Mouse (Mus musculus): ENCODE results near the gene Wfdc15b. TPM values are rescaled to one million over a fixed set of nuclear protein-coding genes. Genes with fewer than 3 reads are reported as not detected.
A peak's percentile ranks its signal among the peaks of the same experiment; 100 is the strongest.
"Not testable (repeated sequence)": the region's sequence is repeated elsewhere in the genome, so short reads cannot be mapped to it uniquely, and the experiment has no call there.

Gene Wfdc15b
- polyA plus RNA-seq, 1 experiment = 557 TPM

- Histone ChIP-seq H3K27ac (ENCODE audit: insufficient read depth, low read depth, low read length) (no peak overlapping the region), H3K4me1 (ENCODE audit: control insufficient read depth, insufficient read depth, low read length) (no peaks in the 10 kb centered on the region; the same call in 1 of the 2 replicates), H3K4me3 (ENCODE audit: insufficient read depth, low read depth, low read length) (no peak overlapping the region), H3K27me3 (replicated peaks; ENCODE audit: control insufficient read depth, insufficient read depth, low read length) (no peaks in the 10 kb centered on the region; the same call in 1 of the 2 replicates), H3K36me3 (ENCODE audit: control insufficient read depth, insufficient read depth, low read length) (no peaks in the 10 kb centered on the region)
- DNase-seq = no peak
- WGBS = 87% methylated on average over 4 of the region's 4 CpGs
- TF ChIP-seq POLR2A (IDR thresholded peaks at IDR 0.05; ENCODE audit: low read depth, low read length) = no peak
- no peak for TF ChIP-seq CTCF (conservative IDR thresholded peaks at IDR 0.05; ENCODE audit: insufficient read depth, insufficient read length, low read depth, low read length)
Measured at GRCm38 (mm10) chr2:164210892-164211291, 10.6 kb downstream of the Wfdc15b start.

- H3K27me3 ChIP-seq (replicated peaks; ENCODE audit: control insufficient read depth, insufficient read depth, low read length) = no peaks in the 10 kb centered on the region; the same call in 1 of the 2 replicates
- WGBS = 44% methylated on average over 4 of the region's 4 CpGs
- DNase-seq = no peak
Measured at GRCm38 (mm10) chr2:164206676-164207075, 14.8 kb downstream of the Wfdc15b start.

GRCm38 (mm10) chr2:164206011-164206410 lies 15.4 kb downstream of the Wfdc15b start:
- H3K4me1 ChIP-seq (ENCODE audit: control insufficient read depth, insufficient read depth, low read length); H3K36me3 ChIP-seq (ENCODE audit: control insufficient read depth, insufficient read depth, low read length); H3K27me3 ChIP-seq (replicated peaks; ENCODE audit: control insufficient read depth, insufficient read depth, low read length); H3K4me3 ChIP-seq (ENCODE audit: insufficient read depth, low read depth, low read length): not testable (repeated sequence)
- peak overlapping the region; percentile 47; the same call in 1 of the 2 replicates for H3K27ac ChIP-seq (ENCODE audit: insufficient read depth, low read depth, low read length)
- 71% methylated on average over 10 of the region's 10 CpGs for WGBS
- peak; percentile 76 for DNase-seq

More at GRCm38 (mm10) chr2:164206676-164207075, 14.8 kb downstream of the Wfdc15b start:
- Histone ChIP-seq H3K4me1 (ENCODE audit: control insufficient read depth, insufficient read depth, low read length) (no peaks in the 10 kb centered on the region), H3K4me3 (ENCODE audit: insufficient read depth, low read depth, low read length) (no peak overlapping the region), H3K36me3 (ENCODE audit: control insufficient read depth, insufficient read depth, low read length) (no peaks in the 10 kb centered on the region), H3K27ac (ENCODE audit: insufficient read depth, low read depth, low read length) (peak overlapping the region; percentile 81)
- no peak for TF ChIP-seq POLR2A (IDR thresholded peaks at IDR 0.05; ENCODE audit: low read depth, low read length)
- TF ChIP-seq CTCF (conservative IDR thresholded peaks at IDR 0.05; ENCODE audit: insufficient read depth, insufficient read length, low read depth, low read length) = no peak

GRCm38 (mm10) chr2:164199626-164200327 lies 21.7 kb downstream of the Wfdc15b start, which contains the start of gene Wfdc15a:
Gene Wfdc15a (minus strand): TSS chr2:164200130.
- H3K4me3 ChIP-seq (ENCODE audit: insufficient read depth, low read depth, low read length) = no peak within 1 kb of the TSS
- DNase-seq = no peak
- H3K27ac ChIP-seq (ENCODE audit: insufficient read depth, low read depth, low read length) = no peak within 1 kb of the TSS
- no peaks in the 10 kb centered on the region for H3K36me3 ChIP-seq (ENCODE audit: control insufficient read depth, insufficient read depth, low read length)
- H3K4me1 ChIP-seq (ENCODE audit: control insufficient read depth, insufficient read depth, low read length) = no peaks in the 10 kb centered on the region
- TF ChIP-seq POLR2A (IDR thresholded peaks at IDR 0.05; ENCODE audit: low read depth, low read length) (no peak), CTCF (conservative IDR thresholded peaks at IDR 0.05; ENCODE audit: insufficient read depth, insufficient read length, low read depth, low read length) (no peak)
- H3K27me3 ChIP-seq (replicated peaks; ENCODE audit: control insufficient read depth, insufficient read depth, low read length) = no peaks in the 10 kb centered on the region
- WGBS = 76% methylated on average over 20 of the region's 20 CpGs

- no peak overlapping the region for H3K4me3 ChIP-seq (ENCODE audit: insufficient read depth, low read depth, low read length)
- no peaks in the 10 kb centered on the region for H3K4me1 ChIP-seq (ENCODE audit: control insufficient read depth, insufficient read depth, low read length)
- H3K27ac ChIP-seq (ENCODE audit: insufficient read depth, low read depth, low read length) = no peak overlapping the region
- no peaks in the 10 kb centered on the region for H3K27me3 ChIP-seq (replicated peaks; ENCODE audit: control insufficient read depth, insufficient read depth, low read length)
- no peaks in the 10 kb centered on the region for H3K36me3 ChIP-seq (ENCODE audit: control insufficient read depth, insufficient read depth, low read length)
- TF ChIP-seq CTCF (conservative IDR thresholded peaks at IDR 0.05; ENCODE audit: insufficient read depth, insufficient read length, low read depth, low read length) = no peak
- no peak for TF ChIP-seq POLR2A (IDR thresholded peaks at IDR 0.05; ENCODE audit: low read depth, low read length)
- WGBS = 71% methylated on average over 5 of the region's 5 CpGs
- DNase-seq = no peak
Measured at GRCm38 (mm10) chr2:164196700-164196990, 24.8 kb downstream of the Wfdc15b start.

GRCm38 (mm10) chr2:164195971-164196699 lies 25.3 kb downstream of the Wfdc15b start:
- TF ChIP-seq POLR2A (IDR thresholded peaks at IDR 0.05; ENCODE audit: low read depth, low read length) (no peak), CTCF (conservative IDR thresholded peaks at IDR 0.05; ENCODE audit: insufficient read depth, insufficient read length, low read depth, low read length) (no peak)
- Histone ChIP-seq H3K4me3 (ENCODE audit: insufficient read depth, low read depth, low read length) (no peak overlapping the region), H3K27me3 (replicated peaks; ENCODE audit: control insufficient read depth, insufficient read depth, low read length) (no peaks in the 10 kb centered on the region), H3K4me1 (ENCODE audit: control insufficient read depth, insufficient read depth, low read length) (no peaks in the 10 kb centered on the region), H3K27ac (ENCODE audit: insufficient read depth, low read depth, low read length) (no peak overlapping the region), H3K36me3 (ENCODE audit: control insufficient read depth, insufficient read depth, low read length) (no peaks in the 10 kb centered on the region)
- DNase-seq = no peak
- 93% methylated on average over 5 of the region's 5 CpGs for WGBS

- no peak overlapping the region for H3K27ac ChIP-seq (ENCODE audit: insufficient read depth, low read depth, low read length)
- H3K4me3 ChIP-seq (ENCODE audit: insufficient read depth, low read depth, low read length) = no peak overlapping the region
- TF ChIP-seq CTCF (conservative IDR thresholded peaks at IDR 0.05; ENCODE audit: insufficient read depth, insufficient read length, low read depth, low read length) = no peak
- TF ChIP-seq POLR2A (IDR thresholded peaks at IDR 0.05; ENCODE audit: low read depth, low read length) = no peak
- WGBS = 75% methylated on average over 5 of the region's 5 CpGs
- H3K27me3 ChIP-seq (replicated peaks; ENCODE audit: control insufficient read depth, insufficient read depth, low read length) = no peaks in the 10 kb centered on the region
- H3K4me1 ChIP-seq (ENCODE audit: control insufficient read depth, insufficient read depth, low read length) = no peaks in the 10 kb centered on the region
- no peaks in the 10 kb centered on the region for H3K36me3 ChIP-seq (ENCODE audit: control insufficient read depth, insufficient read depth, low read length)
- no peak for DNase-seq
Measured at GRCm38 (mm10) chr2:164194959-164195630, 26.4 kb downstream of the Wfdc15b start.

All from kidney, adult 2 months (tissue).